Mouse (Mus musculus) stomach, postnatal 0 days (tissue): Measurements from ENCODE around the gene Atp2a3.

ENCODE experiments used
- CTCF ChIP-seq: IDR thresholded peaks from 2 replicates; pipeline ENCODE4 v1.5.1; 2016; ENCODE audit warnings: antibody characterized with exemption, low read depth, mild to moderate bottlenecking, moderate library complexity
- EP300 ChIP-seq: optimal IDR thresholded peaks from 2 replicates; pipeline ENCODE3; 2016; ENCODE audit warnings: antibody characterized with exemption

- TF ChIP-seq EP300 = no peak
- no peak for TF ChIP-seq CTCF
Measured at GRCm38 (mm10) chr11:72989044-72989443, 28.1 kb downstream of the Atp2a3 start.
